Mouse (Mus musculus): ENCODE results near the gene Col4a5. TPM values are rescaled to one million over a fixed set of nuclear protein-coding genes. Genes with fewer than 3 reads are reported as not detected.

Col4a5 gene
- polyA plus RNA-seq, 1 experiment = 1.4 TPM

GRCm38 (mm10) chrX:141494545-141494944, 19.4 kb downstream of the Col4a5 start:
- TF ChIP-seq POLR2A (IDR thresholded peaks at IDR 0.05; ENCODE audit: control insufficient read depth, extremely low read depth, insufficient read depth, low read length, poor library complexity) = no peak
- no peak for TF ChIP-seq CTCF (IDR thresholded peaks at IDR 0.05; ENCODE audit: borderline replicate concordance, control insufficient read depth, extremely low read depth, insufficient read depth, low read length, poor library complexity)
- Histone ChIP-seq H3K4me1 (replicated peaks; ENCODE audit: control insufficient read depth, insufficient read depth, low read length) (no peaks in the 10 kb centered on the region), H3K36me3 (ENCODE audit: control insufficient read depth, insufficient read depth, low read length) (no peaks in the 10 kb centered on the region), H3K27ac (ENCODE audit: control insufficient read depth, insufficient read depth, low read length) (no peak overlapping the region), H3K4me3 (ENCODE audit: control insufficient read depth, insufficient read depth, low read length) (no peak overlapping the region), H3K27me3 (ENCODE audit: control insufficient read depth, insufficient read depth, low read length) (no peaks in the 10 kb centered on the region)
- DNase-seq = no peak
- WGBS = 88% methylated on average over 4 of the region's 4 CpGs

- TF ChIP-seq POLR2A (IDR thresholded peaks at IDR 0.05; ENCODE audit: control insufficient read depth, extremely low read depth, insufficient read depth, low read length, poor library complexity) = no peak
- TF ChIP-seq CTCF (IDR thresholded peaks at IDR 0.05; ENCODE audit: borderline replicate concordance, control insufficient read depth, extremely low read depth, insufficient read depth, low read length, poor library complexity) = no peak
- WGBS = 87% methylated on average over 1 of the region's 1 CpGs
- H3K27ac ChIP-seq (ENCODE audit: control insufficient read depth, insufficient read depth, low read length) = no peak overlapping the region
- no peaks in the 10 kb centered on the region for H3K27me3 ChIP-seq (ENCODE audit: control insufficient read depth, insufficient read depth, low read length)
- no peaks in the 10 kb centered on the region for H3K4me1 ChIP-seq (replicated peaks; ENCODE audit: control insufficient read depth, insufficient read depth, low read length)
- H3K4me3 ChIP-seq (ENCODE audit: control insufficient read depth, insufficient read depth, low read length) = no peak overlapping the region
- DNase-seq = no peak
- no peaks in the 10 kb centered on the region for H3K36me3 ChIP-seq (ENCODE audit: control insufficient read depth, insufficient read depth, low read length)
Measured at GRCm38 (mm10) chrX:141503125-141503524, 27.9 kb downstream of the Col4a5 start.

DNA sequence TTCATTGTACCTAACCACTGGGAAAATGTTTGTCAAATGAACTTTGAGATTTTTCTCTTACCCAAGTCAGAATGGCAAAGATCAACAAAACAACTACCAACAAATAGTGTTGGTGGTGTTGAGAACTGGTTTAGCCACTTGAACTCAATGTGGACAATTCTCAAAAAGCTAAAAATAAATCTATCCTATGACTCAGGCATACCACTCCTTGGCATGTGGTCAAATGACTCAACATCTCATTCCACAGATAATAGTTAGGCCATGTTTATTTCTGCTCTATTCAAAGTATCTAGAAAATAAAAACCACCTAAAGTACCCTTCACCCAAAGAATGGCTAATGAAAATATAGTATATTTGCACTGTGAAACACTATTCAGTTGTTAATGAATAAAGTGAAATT, 58.3 kb downstream of the Col4a5 start:
- Histone ChIP-seq H3K4me1 (replicated peaks; ENCODE audit: control insufficient read depth, insufficient read depth, low read length) (no peaks in the 10 kb centered on the region), H3K27me3 (ENCODE audit: control insufficient read depth, insufficient read depth, low read length) (no peaks in the 10 kb centered on the region), H3K36me3 (ENCODE audit: control insufficient read depth, insufficient read depth, low read length) (no peaks in the 10 kb centered on the region), H3K4me3 (ENCODE audit: control insufficient read depth, insufficient read depth, low read length) (no peak overlapping the region), H3K27ac (ENCODE audit: control insufficient read depth, insufficient read depth, low read length) (no peak overlapping the region)
- no peak for DNase-seq
- TF ChIP-seq CTCF (IDR thresholded peaks at IDR 0.05; ENCODE audit: borderline replicate concordance, control insufficient read depth, extremely low read depth, insufficient read depth, low read length, poor library complexity) = no peak
- no peak for TF ChIP-seq POLR2A (IDR thresholded peaks at IDR 0.05; ENCODE audit: control insufficient read depth, extremely low read depth, insufficient read depth, low read length, poor library complexity)

- Histone ChIP-seq H3K4me1 (replicated peaks; ENCODE audit: control insufficient read depth, insufficient read depth, low read length) (no peaks in the 10 kb centered on the region), H3K36me3 (ENCODE audit: control insufficient read depth, insufficient read depth, low read length) (no peaks in the 10 kb centered on the region), H3K27ac (ENCODE audit: control insufficient read depth, insufficient read depth, low read length) (no peak overlapping the region), H3K27me3 (ENCODE audit: control insufficient read depth, insufficient read depth, low read length) (no peaks in the 10 kb centered on the region), H3K4me3 (ENCODE audit: control insufficient read depth, insufficient read depth, low read length) (no peak overlapping the region)
- TF ChIP-seq POLR2A (IDR thresholded peaks at IDR 0.05; ENCODE audit: control insufficient read depth, extremely low read depth, insufficient read depth, low read length, poor library complexity) (no peak), CTCF (IDR thresholded peaks at IDR 0.05; ENCODE audit: borderline replicate concordance, control insufficient read depth, extremely low read depth, insufficient read depth, low read length, poor library complexity) (no peak)
- 91% methylated on average over 2 of the region's 2 CpGs for WGBS
- DNase-seq = no peak
Measured at GRCm38 (mm10) chrX:141547471-141547870, 72.3 kb downstream of the Col4a5 start.

DNA sequence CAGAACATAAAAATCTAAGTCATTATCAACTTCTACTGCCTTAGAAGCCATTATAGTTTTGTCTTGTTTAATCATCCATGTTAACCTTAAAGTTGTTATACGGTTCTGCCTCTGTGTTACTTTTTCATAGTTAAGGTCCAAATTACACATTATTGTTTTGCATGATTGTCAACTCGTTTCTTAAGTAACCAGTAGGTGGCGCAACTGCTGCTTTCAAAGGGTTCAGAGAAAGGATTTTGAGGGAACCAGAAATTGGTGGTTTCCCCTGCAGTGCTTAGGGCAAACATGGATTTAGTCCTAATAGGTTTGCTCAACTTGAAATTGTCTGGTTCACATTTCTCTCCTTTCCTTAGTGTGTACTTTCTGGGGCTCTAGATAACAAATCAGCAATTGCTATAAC, 115.1 kb downstream of the Col4a5 start:
- no peak for DNase-seq
- Histone ChIP-seq H3K27me3 (ENCODE audit: control insufficient read depth, insufficient read depth, low read length) (no peaks in the 10 kb centered on the region), H3K4me1 (replicated peaks; ENCODE audit: control insufficient read depth, insufficient read depth, low read length) (no peaks in the 10 kb centered on the region), H3K4me3 (ENCODE audit: control insufficient read depth, insufficient read depth, low read length) (no peak overlapping the region), H3K36me3 (ENCODE audit: control insufficient read depth, insufficient read depth, low read length) (no peaks in the 10 kb centered on the region), H3K27ac (ENCODE audit: control insufficient read depth, insufficient read depth, low read length) (no peak overlapping the region)
- WGBS = 19% methylated on average over 3 of the region's 3 CpGs
- TF ChIP-seq POLR2A (IDR thresholded peaks at IDR 0.05; ENCODE audit: control insufficient read depth, extremely low read depth, insufficient read depth, low read length, poor library complexity) (no peak), CTCF (IDR thresholded peaks at IDR 0.05; ENCODE audit: borderline replicate concordance, control insufficient read depth, extremely low read depth, insufficient read depth, low read length, poor library complexity) (no peak)

DNA sequence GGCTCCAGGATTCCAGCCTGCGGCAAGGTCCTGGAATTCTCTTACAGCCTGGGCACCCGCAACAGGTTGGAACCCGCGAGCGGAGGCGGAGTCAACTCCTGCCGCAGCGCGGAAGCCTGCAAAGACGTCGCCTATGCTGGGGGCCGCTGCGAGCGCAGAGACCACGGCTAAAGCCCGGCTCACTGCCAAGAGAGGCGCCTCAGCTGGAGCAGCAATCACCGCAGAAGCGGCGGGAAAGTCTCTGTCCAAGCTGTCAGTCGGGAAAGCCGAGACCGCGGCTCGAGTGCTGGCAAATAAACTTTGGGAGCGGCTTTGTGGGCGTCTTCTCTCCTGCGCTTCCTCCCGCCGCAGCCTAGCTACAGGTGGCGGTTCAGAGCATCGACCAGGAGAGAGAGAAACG, 246.5 kb downstream of the Col4a5 start:
- Histone ChIP-seq H3K36me3 (ENCODE audit: control insufficient read depth, insufficient read depth, low read length) (no peaks in the 10 kb centered on the region), H3K27ac (ENCODE audit: control insufficient read depth, insufficient read depth, low read length) (no peak overlapping the region), H3K4me3 (ENCODE audit: control insufficient read depth, insufficient read depth, low read length) (no peak overlapping the region), H3K27me3 (ENCODE audit: control insufficient read depth, insufficient read depth, low read length) (no peaks in the 10 kb centered on the region; the same call in 1 of the 2 replicates), H3K4me1 (replicated peaks; ENCODE audit: control insufficient read depth, insufficient read depth, low read length) (no peaks in the 10 kb centered on the region)
- no peak for DNase-seq
- no peak for TF ChIP-seq CTCF (IDR thresholded peaks at IDR 0.05; ENCODE audit: borderline replicate concordance, control insufficient read depth, extremely low read depth, insufficient read depth, low read length, poor library complexity)
- no peak for TF ChIP-seq POLR2A (IDR thresholded peaks at IDR 0.05; ENCODE audit: control insufficient read depth, extremely low read depth, insufficient read depth, low read length, poor library complexity)
- WGBS = 5% methylated on average over 33 of the region's 33 CpGs

DNA sequence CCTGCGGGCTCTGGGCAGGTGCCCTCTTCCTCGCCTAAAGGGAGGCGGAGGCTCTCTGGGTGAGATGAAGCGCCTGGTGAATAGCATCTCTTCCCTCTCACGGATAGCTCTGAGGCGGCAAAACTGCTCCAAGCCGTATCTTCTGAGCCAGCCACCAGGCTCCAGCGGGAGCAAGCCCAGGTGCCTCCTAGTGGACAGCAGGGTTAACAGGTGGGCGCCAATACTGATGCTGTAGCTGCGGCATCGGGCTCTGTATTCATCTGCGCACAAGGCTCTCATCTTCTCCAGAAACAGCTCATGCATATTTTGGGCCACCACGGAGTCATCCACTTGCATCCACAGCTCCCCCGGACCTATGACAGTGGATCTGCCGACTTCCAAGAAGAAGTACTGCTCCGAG, 248.8 kb downstream of the Col4a5 start:
- no peaks in the 10 kb centered on the region for H3K4me1 ChIP-seq (replicated peaks; ENCODE audit: control insufficient read depth, insufficient read depth, low read length)
- TF ChIP-seq CTCF (IDR thresholded peaks at IDR 0.05; ENCODE audit: borderline replicate concordance, control insufficient read depth, extremely low read depth, insufficient read depth, low read length, poor library complexity) (no peak), POLR2A (IDR thresholded peaks at IDR 0.05; ENCODE audit: control insufficient read depth, extremely low read depth, insufficient read depth, low read length, poor library complexity) (no peak)
- DNase-seq = no peak
- H3K36me3 ChIP-seq (ENCODE audit: control insufficient read depth, insufficient read depth, low read length) = no peaks in the 10 kb centered on the region
- H3K27me3 ChIP-seq (ENCODE audit: control insufficient read depth, insufficient read depth, low read length) = no peaks in the 10 kb centered on the region; the same call in 1 of the 2 replicates
- H3K27ac ChIP-seq (ENCODE audit: control insufficient read depth, insufficient read depth, low read length) = no peak overlapping the region
- WGBS = 9% methylated on average over 13 of the region's 16 CpGs
- no peak overlapping the region for H3K4me3 ChIP-seq (ENCODE audit: control insufficient read depth, insufficient read depth, low read length)

Data from thymus, adult 2 months (tissue).